Mouse (Mus musculus) CD4-positive, CD25-positive, alpha-beta regulatory T cell, adult 2 months (primary cell): ENCODE measurements around the gene Chsy1.
A peak's percentile ranks its signal among the peaks of the same experiment; 100 is the strongest.

Experiments used
- DNase-seq: peaks from one replicate; pipeline ENCODE4 v3.0.0-alpha.2; 2012; ENCODE audit warnings: low read depth, low spot score

Gene Chsy1

GRCm38 (mm10) chr7:66138878-66139277 is 29.6 kb downstream of the Chsy1 start:
- DNase-seq: no peak

- DNase-seq: no peak
Observed at GRCm38 (mm10) chr7:66140095-66140494, 30.8 kb downstream of the Chsy1 start.

- no peak for DNase-seq
Observed at GRCm38 (mm10) chr7:66140923-66141570, 31.7 kb downstream of the Chsy1 start.

GRCm38 (mm10) chr7:66142514-66142913 is 33.2 kb downstream of the Chsy1 start:
- DNase-seq: no peak

- DNase-seq: no peak
Observed at GRCm38 (mm10) chr7:66144543-66144942, 35.2 kb downstream of the Chsy1 start.

GRCm38 (mm10) chr7:66147156-66147555 is 37.8 kb downstream of the Chsy1 start:
- DNase-seq: peak; percentile 11

GRCm38 (mm10) chr7:66147816-66148215 is 38.5 kb downstream of the Chsy1 start:
- DNase-seq: no peak

GRCm38 (mm10) chr7:66149506-66149905 is 40.2 kb downstream of the Chsy1 start:
- no peak for DNase-seq

- no peak for DNase-seq
Observed at GRCm38 (mm10) chr7:66150411-66150810, 41.1 kb downstream of the Chsy1 start.

GRCm38 (mm10) chr7:66157413-66157812 is 48.1 kb downstream of the Chsy1 start:
- DNase-seq: no peak

GRCm38 (mm10) chr7:66157861-66158415 is 48.6 kb downstream of the Chsy1 start:
- DNase-seq: no peak

GRCm38 (mm10) chr7:66158616-66159129 is 49.4 kb downstream of the Chsy1 start:
- no peak for DNase-seq

GRCm38 (mm10) chr7:66159961-66160360 is 50.6 kb downstream of the Chsy1 start:
- DNase-seq: no peak

- no peak for DNase-seq
Observed at GRCm38 (mm10) chr7:66161836-66162235, 52.5 kb downstream of the Chsy1 start.

GRCm38 (mm10) chr7:66162489-66162888 is 53.2 kb downstream of the Chsy1 start:
- no peak for DNase-seq

GRCm38 (mm10) chr7:66162981-66163380 is 53.7 kb downstream of the Chsy1 start:
- DNase-seq: no peak

- no peak for DNase-seq
Observed at GRCm38 (mm10) chr7:66164427-66165031, 55.2 kb downstream of the Chsy1 start.

- no peak for DNase-seq
Observed at GRCm38 (mm10) chr7:66165036-66165798, 55.9 kb downstream of the Chsy1 start.

GRCm38 (mm10) chr7:66168877-66169276 is 59.6 kb downstream of the Chsy1 start:
- no peak for DNase-seq

- no peak for DNase-seq
Observed at GRCm38 (mm10) chr7:66169476-66169875, 60.2 kb downstream of the Chsy1 start.

GRCm38 (mm10) chr7:66170802-66171505 is 61.6 kb downstream of the Chsy1 start:
- DNase-seq: no peak

GRCm38 (mm10) chr7:66175738-66176137 is 66.4 kb downstream of the Chsy1 start:
- peak; percentile 61 for DNase-seq
